Mouse (Mus musculus) heart, postnatal 0 days (tissue): ENCODE results near the gene Nfic. TPM values are rescaled to one million over a fixed set of nuclear protein-coding genes. Genes with fewer than 3 reads are reported as not detected.

Experiments
- ATAC-seq: fragments of 200-750 bp; cut with Nextera tagmentation; 2 replicates; pipeline ENCODE4 v1.8.0; 2017; ENCODE audit warnings: low read depth, moderate number of reproducible peaks, moderate library complexity; ENCODE audit not compliant: insufficient read depth
- DNase-seq: peaks from one replicate; pipeline ENCODE4 v3.0.0-alpha.2; 2016; ENCODE audit warnings: low spot score
- H3K27ac ChIP-seq: fragments of 300-500 bp; sonication (generic); 2 replicates; pipeline ENCODE4 v1.5.1; 2014; ENCODE audit warnings: low read depth, mild to moderate bottlenecking
- H3K27me3 ChIP-seq: fragments of 300-500 bp; sonication (generic); 2 replicates; pipeline ENCODE4 v1.6.1; 2014; ENCODE audit warnings: low read length, mixed read lengths; ENCODE audit not compliant: control insufficient read depth, insufficient read depth
- H3K36me3 ChIP-seq: fragments of 300-500 bp; sonication (generic); replicated peaks from 2 replicates; pipeline ENCODE4 v1.6.1; 2014; ENCODE audit warnings: low read length, mixed read lengths; ENCODE audit not compliant: control insufficient read depth, insufficient read depth
- H3K4me1 ChIP-seq: fragments of 300-500 bp; sonication (generic); 2 replicates; pipeline ENCODE4 v1.6.1; 2014; ENCODE audit warnings: antibody characterized with exemption; ENCODE audit not compliant: control insufficient read depth, insufficient read depth
- H3K4me2 ChIP-seq: fragments of 300-500 bp; sonication (generic); 2 replicates; pipeline ENCODE4 v1.6.1; 2014; ENCODE audit warnings: low read depth, mild to moderate bottlenecking, low read length, moderate library complexity
- H3K4me3 ChIP-seq: fragments of 300-500 bp; sonication (generic); 2 replicates; pipeline ENCODE4 v1.5.1; 2014; ENCODE audit warnings: low read depth, low read length
- H3K9ac ChIP-seq: fragments of 300-500 bp; sonication (generic); replicated peaks from 2 replicates; pipeline ENCODE4 v1.6.1; 2014; ENCODE audit warnings: low read depth, low read length, mixed read lengths
- H3K9me3 ChIP-seq: fragments of 300-500 bp; sonication (generic); replicated peaks from 2 replicates; pipeline ENCODE4 v1.6.1; 2016; ENCODE audit warnings: low read length; ENCODE audit not compliant: control insufficient read depth
- CTCF ChIP-seq: IDR thresholded peaks from 2 replicates; pipeline ENCODE4 v1.5.1; 2016; ENCODE audit warnings: antibody characterized with exemption, control low read depth, low read depth
- EP300 ChIP-seq: IDR thresholded peaks from 2 replicates; pipeline ENCODE4 v1.6.1; 2016; ENCODE audit warnings: antibody characterized with exemption, low read depth
- WGBS: fragments of 180-500 bp; shearing (Covaris S2); extraction: QIAGEN DNeasy Blood & Tissue Kit; methylation state at CpG from one replicate; pipeline ENCODE4 v1.1.7; 2014; 5-methylcytosine and 5-hydroxymethylcytosine counted together
- polyA plus RNA-seq: library from polyadenylated mRNA; unstranded; fragments of >200 nt; fragmentation: Nextera tagmentation; extraction: Ambion mirVana; gene quantifications from 2 replicates; pipeline ENCODE4 v1.2.1, GENCODE M21; 2015
- total RNA-seq: library from RNA; depleted of rRNA; stranded (reverse); fragments of >200 nt; gene quantifications from 2 replicates; pipeline ENCODE4 v1.2.3, GENCODE M21; 2014; ENCODE audit warnings: low replicate concordance

The Nfic gene
- total and polyA plus RNA-seq, 2 experiments from 2014 or later: 47.6 to 73.7 TPM

DNA sequence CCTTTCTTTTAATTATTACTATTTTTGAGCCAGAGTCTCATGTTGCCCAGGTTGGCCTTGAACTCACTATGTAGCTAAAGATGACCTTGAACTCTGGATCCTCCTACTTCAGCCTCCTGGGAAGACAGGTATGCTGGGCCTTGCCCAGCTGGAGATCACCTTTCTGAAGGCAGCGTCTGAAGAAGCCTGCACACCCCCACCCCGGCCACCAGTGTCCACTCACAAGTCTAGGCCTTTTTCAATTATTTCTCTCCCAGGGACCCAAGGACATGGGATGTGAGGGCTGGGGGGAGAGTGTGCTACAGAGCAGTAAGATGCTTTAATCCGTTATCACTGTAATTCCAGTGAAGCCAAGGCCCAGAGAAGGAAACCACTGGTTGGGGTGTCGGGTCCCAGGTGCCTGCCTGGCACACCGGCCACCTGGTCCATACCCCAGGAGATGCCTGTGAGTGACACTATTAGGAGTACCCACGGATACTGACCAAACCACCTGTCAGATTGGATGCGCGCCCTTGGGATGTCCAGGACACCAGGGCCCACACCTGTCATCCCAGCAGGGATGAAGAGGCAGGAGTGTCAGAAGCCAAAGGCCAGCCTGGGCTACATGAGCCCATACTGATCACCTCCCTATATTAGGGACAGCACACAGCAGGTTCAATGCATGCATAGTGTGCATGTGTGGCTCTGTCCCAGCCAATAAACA, 27.5 kb downstream of the Nfic start:
- TF ChIP-seq EP300: no peak
- no peak for TF ChIP-seq CTCF
- Histone ChIP-seq H3K36me3 (no peaks in the 10 kb centered on the region), H3K4me2 (no peak overlapping the region), H3K4me1 (peaks cover 21% of the 10 kb centered on the region), H3K27me3 (no peaks in the 10 kb centered on the region), H3K9ac (no peak overlapping the region), H3K27ac (no peak overlapping the region; the same call in 1 of the 2 replicates), H3K4me3 (no peak overlapping the region), H3K9me3 (no peaks in the 10 kb centered on the region)
- 90% methylated on average over 8 of the region's 8 CpGs for WGBS
- ATAC-seq: no peak
- no peak for DNase-seq

DNA sequence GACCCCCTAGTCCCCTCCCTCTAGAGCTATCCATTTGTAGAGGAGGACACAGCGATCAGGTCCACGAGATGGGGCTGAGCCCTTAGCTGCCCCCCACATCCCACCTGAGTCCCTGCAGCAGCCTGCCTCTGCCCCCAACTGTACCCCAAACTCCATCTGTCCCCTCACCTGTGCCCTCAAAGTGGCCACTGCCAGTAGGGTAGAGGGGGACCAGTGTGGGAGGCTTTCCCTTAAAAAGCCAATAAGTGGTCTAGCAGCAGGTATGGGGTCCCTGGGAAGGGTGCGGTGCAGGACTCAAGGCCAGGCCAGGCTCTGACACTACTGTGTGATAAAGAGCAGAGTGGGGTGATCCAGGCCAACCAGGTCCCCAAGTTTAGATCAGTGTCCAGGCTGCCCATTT, 28.1 kb downstream of the Nfic start:
- Histone ChIP-seq H3K9ac (peak overlapping the region; percentile 69; the same call in 1 of the 2 replicates), H3K27ac (peak overlapping the region; percentile 52), H3K4me1 (peaks cover 21% of the 10 kb centered on the region), H3K4me3 (peak overlapping the region; percentile 80), H3K36me3 (no peaks in the 10 kb centered on the region), H3K4me2 (peak overlapping the region; percentile 95), H3K9me3 (no peaks in the 10 kb centered on the region), H3K27me3 (no peaks in the 10 kb centered on the region)
- no peak for TF ChIP-seq EP300
- TF ChIP-seq CTCF: no peak
- ATAC-seq: no peak
- WGBS: 29% methylated on average over 3 of the region's 3 CpGs
- no peak for DNase-seq

GRCm38 (mm10) chr10:81426897-81427296, 28.5 kb downstream of the Nfic start:
- H3K4me3 ChIP-seq: peak overlapping the region; percentile 80
- peaks cover 25% of the 10 kb centered on the region for H3K4me1 ChIP-seq
- no peak for ATAC-seq
- no peak for DNase-seq
- no peaks in the 10 kb centered on the region for H3K27me3 ChIP-seq
- H3K9me3 ChIP-seq: no peaks in the 10 kb centered on the region
- peak overlapping the region; percentile 52 for H3K27ac ChIP-seq
- WGBS: under 1% methylated on average over 33 of the region's 38 CpGs
- peak overlapping the region; percentile 69 for H3K9ac ChIP-seq
- H3K36me3 ChIP-seq: no peaks in the 10 kb centered on the region
- TF ChIP-seq CTCF: no peak
- no peak for TF ChIP-seq EP300
- peak overlapping the region; percentile 95 for H3K4me2 ChIP-seq

GRCm38 (mm10) chr10:81426081-81426671, 29.3 kb downstream of the Nfic start:
- under 1% methylated on average over 16 of the region's 33 CpGs for WGBS
- H3K36me3 ChIP-seq: no peaks in the 10 kb centered on the region
- H3K9ac ChIP-seq: peak overlapping the region; percentile 69
- H3K27me3 ChIP-seq: no peaks in the 10 kb centered on the region
- H3K4me3 ChIP-seq: peak overlapping the region; percentile 80
- DNase-seq (no peak), ATAC-seq (no peak)
- peak overlapping the region; percentile 83 for H3K27ac ChIP-seq
- TF ChIP-seq EP300 (no peak), CTCF (no peak)
- peaks cover 31% of the 10 kb centered on the region for H3K4me1 ChIP-seq
- H3K9me3 ChIP-seq: no peaks in the 10 kb centered on the region
- H3K4me2 ChIP-seq: peak overlapping the region; percentile 95

DNA sequence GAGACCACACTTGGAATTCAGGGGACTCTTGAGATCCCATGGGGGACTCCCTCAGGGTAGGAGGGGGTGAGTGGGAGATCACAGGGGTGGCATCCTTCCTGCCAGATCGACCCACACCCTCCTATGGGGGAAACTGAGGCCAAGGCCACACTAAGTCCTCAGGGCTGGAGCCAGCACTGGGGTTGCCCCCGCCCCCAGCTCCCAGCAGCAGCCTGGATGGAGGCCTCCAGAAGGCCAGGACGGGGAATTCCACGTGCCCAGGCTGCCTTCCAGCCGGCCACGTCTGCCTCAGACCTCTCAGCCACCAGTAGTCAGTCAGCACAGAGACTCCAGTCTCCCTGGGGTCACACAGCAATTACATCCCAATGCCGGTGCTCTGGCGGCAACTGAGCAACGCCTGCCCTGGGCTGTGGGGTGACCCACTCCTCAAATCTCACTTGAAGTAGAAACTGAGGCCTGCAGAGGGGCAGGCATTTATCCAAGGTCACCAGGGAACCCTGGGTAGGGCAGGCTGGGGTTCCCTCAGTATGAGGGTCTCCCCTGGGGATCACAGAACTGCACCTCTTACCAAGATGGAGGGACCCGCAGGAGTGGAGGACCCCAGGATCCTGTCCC, 30.1 kb downstream of the Nfic start:
- H3K4me1 ChIP-seq: peaks cover 31% of the 10 kb centered on the region
- WGBS: 32% methylated on average over 10 of the region's 10 CpGs
- peak overlapping the region; percentile 80 for H3K4me3 ChIP-seq
- no peaks in the 10 kb centered on the region for H3K27me3 ChIP-seq
- TF ChIP-seq CTCF: no peak
- no peak for TF ChIP-seq EP300
- peak overlapping the region; percentile 83 for H3K27ac ChIP-seq
- H3K4me2 ChIP-seq: peak overlapping the region; percentile 95
- peak overlapping the region; percentile 69 for H3K9ac ChIP-seq
- H3K9me3 ChIP-seq: no peaks in the 10 kb centered on the region
- DNase-seq (no peak), ATAC-seq (no peak)
- H3K36me3 ChIP-seq: peaks cover 6% of the 10 kb centered on the region
